Mouse (Mus musculus) forebrain, embryonic 13.5 days (tissue): ENCODE measurements around the gene Smpdl3b. TPM values are rescaled to one million over a fixed set of nuclear protein-coding genes. Genes with fewer than 3 reads are reported as not detected.

Experiments used
- ATAC-seq: fragments of 200-750 bp; cut with Nextera tagmentation; 2 replicates; pipeline ENCODE4 v1.8.0; 2017
- H3K27ac ChIP-seq: fragments of 300-500 bp; sonication (generic); 2 replicates; pipeline ENCODE4 v1.5.1; 2015; ENCODE audit warnings: inconsistent platforms, mild to moderate bottlenecking, moderate library complexity
- H3K27me3 ChIP-seq: fragments of 300-500 bp; sonication (generic); 2 replicates; pipeline ENCODE4 v1.6.1; 2015; ENCODE audit warnings: mild to moderate bottlenecking, inconsistent platforms
- H3K36me3 ChIP-seq: fragments of 300-500 bp; sonication (generic); 2 replicates; pipeline ENCODE4 v1.6.1; 2015; ENCODE audit warnings: mild to moderate bottlenecking, inconsistent platforms; ENCODE audit not compliant: poor library complexity, severe bottlenecking
- H3K4me1 ChIP-seq: fragments of 300-500 bp; sonication (generic); 2 replicates; pipeline ENCODE4 v1.6.1; 2015; ENCODE audit warnings: inconsistent platforms
- H3K4me2 ChIP-seq: fragments of 300-500 bp; sonication (generic); 2 replicates; pipeline ENCODE4 v1.6.1; 2015; ENCODE audit warnings: inconsistent platforms, mild to moderate bottlenecking, moderate library complexity
- H3K4me3 ChIP-seq: fragments of 300-500 bp; sonication (generic); 2 replicates; pipeline ENCODE4 v1.5.1; 2015; ENCODE audit warnings: mild to moderate bottlenecking, inconsistent platforms
- H3K9ac ChIP-seq: fragments of 300-500 bp; sonication (generic); 2 replicates; pipeline ENCODE4 v1.6.1; 2015; ENCODE audit warnings: mild to moderate bottlenecking, inconsistent platforms
- H3K9me3 ChIP-seq: fragments of 300-500 bp; sonication (generic); replicated peaks from 2 replicates; pipeline ENCODE4 v1.6.1; 2016; ENCODE audit warnings: inconsistent platforms
- WGBS: fragments of 180-500 bp; shearing (Covaris S2); methylation state at CpG from one replicate; pipeline ENCODE4 v1.1.7; 2015; 5-methylcytosine and 5-hydroxymethylcytosine counted together
- polyA plus RNA-seq: library from polyadenylated mRNA; unstranded; fragments of >200 nt; fragmentation: Nextera tagmentation; extraction: Ambion mirVana; gene quantifications from 2 replicates; pipeline ENCODE4 v1.2.1, GENCODE M21; 2015

The Smpdl3b gene
- polyA plus RNA-seq, 1 experiment from 2014 or later, result 1.7 TPM

GRCm38 (mm10) chr4:132718251-132718650 lies 38.8 kb downstream of the Smpdl3b start:
- no peak for ATAC-seq
- peaks cover 74% of the 10 kb centered on the region for H3K36me3 ChIP-seq

DNA sequence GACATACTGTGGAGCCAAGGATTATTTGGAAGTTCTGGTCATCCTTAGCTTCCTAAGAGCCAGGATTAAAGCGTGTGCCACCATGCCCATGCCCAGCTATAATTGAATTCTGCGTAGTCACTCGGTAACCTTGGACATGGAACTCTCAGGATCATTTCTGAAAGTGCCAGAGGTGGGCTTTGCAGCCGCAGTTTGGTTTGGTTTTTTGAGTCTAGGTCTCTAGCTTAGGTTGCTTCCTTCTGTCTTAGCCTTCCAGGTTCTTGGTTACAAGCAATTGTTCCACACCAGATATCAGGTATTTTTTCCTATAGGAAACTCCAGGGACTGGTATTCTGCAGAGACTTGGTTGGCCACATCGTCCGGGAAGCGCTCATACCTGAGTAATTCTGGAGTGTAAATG lies 43.9 kb downstream of the Smpdl3b start:
- no peaks in the 10 kb centered on the region for H3K4me1 ChIP-seq
- WGBS, result 96% methylated on average over 7 of the region's 7 CpGs
- H3K4me2 ChIP-seq, result no peak overlapping the region
- no peak overlapping the region for H3K27ac ChIP-seq
- ATAC-seq, result no peak
- H3K27me3 ChIP-seq, result no peaks in the 10 kb centered on the region
- H3K9me3 ChIP-seq, result no peaks in the 10 kb centered on the region
- peaks cover 72% of the 10 kb centered on the region for H3K36me3 ChIP-seq
- H3K4me3 ChIP-seq, result no peak overlapping the region
- no peak overlapping the region for H3K9ac ChIP-seq

More at GRCm38 (mm10) chr4:132718251-132718650, 38.8 kb downstream of the Smpdl3b start:
- Histone ChIP-seq H3K9ac (no peak overlapping the region), H3K27ac (no peak overlapping the region), H3K4me1 (no peaks in the 10 kb centered on the region), H3K4me2 (no peak overlapping the region), H3K4me3 (no peak overlapping the region), H3K27me3 (no peaks in the 10 kb centered on the region), H3K9me3 (no peaks in the 10 kb centered on the region)
- 92% methylated on average over 1 of the region's 1 CpGs for WGBS

GRCm38 (mm10) chr4:132706885-132707284 lies 50.2 kb downstream of the Smpdl3b start:
- Histone ChIP-seq H3K4me2 (no peak overlapping the region), H3K27me3 (no peaks in the 10 kb centered on the region), H3K4me1 (no peaks in the 10 kb centered on the region), H3K9me3 (no peaks in the 10 kb centered on the region), H3K27ac (no peak overlapping the region), H3K9ac (no peak overlapping the region), H3K4me3 (no peak overlapping the region), H3K36me3 (peaks cover 89% of the 10 kb centered on the region)
- ATAC-seq, result no peak
- WGBS, result 92% methylated on average over 8 of the region's 8 CpGs

DNA sequence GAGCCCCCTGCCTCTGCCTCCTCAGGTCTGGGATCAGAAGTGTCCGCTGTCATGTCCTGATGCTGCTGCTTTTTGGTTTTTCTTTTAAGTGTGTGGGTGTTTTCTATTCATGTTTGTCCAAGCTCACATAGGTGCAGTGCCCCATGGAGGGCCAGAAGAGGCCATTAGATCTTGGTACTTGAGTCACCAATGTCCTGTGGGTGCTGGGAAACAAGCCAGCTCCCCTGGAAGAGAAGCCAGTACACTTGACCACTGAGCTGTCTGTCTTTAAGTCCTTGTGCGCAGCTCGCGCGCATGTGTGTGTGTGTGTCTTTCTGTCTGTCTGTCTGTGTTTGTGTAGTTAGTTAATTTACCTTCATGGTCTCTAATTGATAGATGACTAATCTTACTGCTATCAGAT lies 55.0 kb downstream of the Smpdl3b start:
- no peak overlapping the region for H3K4me2 ChIP-seq

DNA sequence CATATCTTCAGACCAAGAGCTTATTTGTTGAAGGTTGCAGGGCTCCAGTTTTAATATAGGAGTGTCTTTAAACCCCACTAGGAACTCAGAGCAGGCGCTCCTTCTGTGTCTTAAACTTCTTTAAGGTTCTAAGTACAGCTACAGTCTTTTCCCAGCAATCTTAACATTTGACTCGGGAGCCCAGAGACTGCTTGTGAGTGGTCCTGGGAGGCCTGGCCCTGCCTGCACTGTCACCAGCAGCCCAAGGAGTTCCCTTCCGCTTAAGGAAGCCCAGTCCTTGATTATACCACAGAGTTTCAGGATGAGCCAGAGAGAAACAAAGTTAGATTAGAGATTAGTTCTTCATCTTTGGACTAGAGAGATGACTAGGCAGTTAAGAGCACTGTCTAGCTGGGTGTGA lies 63.7 kb downstream of the Smpdl3b start:
- no peak overlapping the region for H3K27ac ChIP-seq
- no peak overlapping the region for H3K4me2 ChIP-seq
- ATAC-seq, result no peak
- no peaks in the 10 kb centered on the region for H3K9me3 ChIP-seq
- no peaks in the 10 kb centered on the region for H3K4me1 ChIP-seq
- H3K4me3 ChIP-seq, result no peak overlapping the region
- WGBS, result 90% methylated on average over 3 of the region's 3 CpGs
- peaks cover 67% of the 10 kb centered on the region for H3K36me3 ChIP-seq
- H3K27me3 ChIP-seq, result no peaks in the 10 kb centered on the region
- no peak overlapping the region for H3K9ac ChIP-seq

More for the DNA sequence above, 55.0 kb downstream of the Smpdl3b start:
- Histone ChIP-seq H3K4me1 (no peaks in the 10 kb centered on the region), H3K9ac (no peak overlapping the region), H3K27ac (no peak overlapping the region), H3K27me3 (no peaks in the 10 kb centered on the region), H3K9me3 (no peaks in the 10 kb centered on the region), H3K36me3 (peaks cover 85% of the 10 kb centered on the region), H3K4me3 (no peak overlapping the region)
- no peak for ATAC-seq
- WGBS, result 99% methylated on average over 5 of the region's 5 CpGs

DNA sequence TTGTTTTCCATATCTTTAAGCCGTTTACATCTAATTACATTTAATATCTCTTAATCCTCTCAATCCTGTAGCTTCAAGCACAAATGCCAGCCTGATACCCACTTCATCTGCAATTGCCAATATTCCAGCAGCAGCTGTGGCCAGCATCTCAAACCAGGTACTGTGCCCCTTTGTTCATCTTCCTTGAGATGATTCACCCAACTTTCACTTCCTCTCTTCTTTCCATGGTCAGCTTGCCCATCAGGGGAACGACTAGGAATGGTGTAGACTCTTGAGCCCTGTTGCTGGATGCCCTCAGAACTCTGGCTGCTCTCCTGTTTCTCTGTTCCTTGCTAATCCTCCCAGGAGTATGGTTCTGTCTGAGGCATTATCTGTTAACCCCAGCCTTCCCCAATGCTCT lies 67.4 kb downstream of the Smpdl3b start:
- H3K9me3 ChIP-seq, result no peaks in the 10 kb centered on the region
- H3K4me1 ChIP-seq, result no peaks in the 10 kb centered on the region
- H3K4me3 ChIP-seq, result no peak overlapping the region
- no peak overlapping the region for H3K27ac ChIP-seq
- no peak overlapping the region for H3K4me2 ChIP-seq
- H3K27me3 ChIP-seq, result no peaks in the 10 kb centered on the region
- 73% methylated on average over 2 of the region's 2 CpGs for WGBS
- no peak for ATAC-seq
- peaks cover 54% of the 10 kb centered on the region for H3K36me3 ChIP-seq
- no peak overlapping the region for H3K9ac ChIP-seq

Other genes starting within 250 kb of the Smpdl3b start
- 6.3 and 7.0 TPM in 2 replicates for gene Sesn2, start 246.8 kb downstream of the Smpdl3b start, polyA plus RNA-seq
- 1,115 and 1,299 TPM in 2 replicates for gene Atpif1, start 223.6 kb downstream of the Smpdl3b start, polyA plus RNA-seq
- gene Dnajc8, start 221.7 kb downstream of the Smpdl3b start, polyA plus RNA-seq, result 162 and 175 TPM in 2 replicates
- gene Ptafr, start 193.2 kb downstream of the Smpdl3b start, polyA plus RNA-seq, result 0.13 and 0.35 TPM in 2 replicates
- gene Eya3, start 118.3 kb downstream of the Smpdl3b start, polyA plus RNA-seq, result 24.1 and 25.3 TPM in 2 replicates
- 3.2 and 3.3 TPM in 2 replicates for gene Xkr8, start 24.7 kb downstream of the Smpdl3b start, polyA plus RNA-seq
- 114 and 123 TPM in 2 replicates for gene Rpa2, start 11.1 kb upstream of the Smpdl3b start, polyA plus RNA-seq
- 0.20 and 0.26 TPM in 2 replicates for gene Themis2, start 39.1 kb upstream of the Smpdl3b start, polyA plus RNA-seq
- 62.5 and 70.5 TPM in 2 replicates for gene Ppp1r8, start 85.9 kb upstream of the Smpdl3b start, polyA plus RNA-seq
- 116 and 119 TPM in 2 replicates for gene Stx12, start 127.3 kb upstream of the Smpdl3b start, polyA plus RNA-seq
- gene Fam76a, start 165.3 kb upstream of the Smpdl3b start, polyA plus RNA-seq, result 35.2 and 43.5 TPM in 2 replicates
- not detected in 2 replicates for gene Fgr, start 216.8 kb upstream of the Smpdl3b start, polyA plus RNA-seq